Mouse (Mus musculus): Measurements from ENCODE around the gene Eif4a1.

Gene Eif4a1

DNA sequence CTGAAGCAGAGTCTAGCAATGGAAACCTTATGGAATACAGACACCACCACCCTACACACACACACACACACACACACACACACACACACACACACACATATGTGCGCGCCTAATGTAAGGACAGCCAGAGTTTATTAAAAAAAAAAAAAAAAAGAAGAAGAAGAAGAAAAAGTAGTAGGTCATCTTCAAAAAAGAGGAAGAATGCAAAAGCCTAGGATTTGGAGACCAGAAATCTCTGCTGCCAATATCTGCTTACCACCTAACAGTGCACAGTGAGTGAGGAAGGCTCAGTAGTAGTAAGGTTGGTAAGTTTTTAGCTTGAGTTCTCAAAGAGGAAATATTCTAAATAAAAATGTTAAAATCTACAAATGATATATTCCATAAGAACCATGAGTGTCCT is 6.9 kb upstream of the Eif4a1 start:
- no peak for DNase-seq (ENCODE audit: low read depth, low spot score)

DNA sequence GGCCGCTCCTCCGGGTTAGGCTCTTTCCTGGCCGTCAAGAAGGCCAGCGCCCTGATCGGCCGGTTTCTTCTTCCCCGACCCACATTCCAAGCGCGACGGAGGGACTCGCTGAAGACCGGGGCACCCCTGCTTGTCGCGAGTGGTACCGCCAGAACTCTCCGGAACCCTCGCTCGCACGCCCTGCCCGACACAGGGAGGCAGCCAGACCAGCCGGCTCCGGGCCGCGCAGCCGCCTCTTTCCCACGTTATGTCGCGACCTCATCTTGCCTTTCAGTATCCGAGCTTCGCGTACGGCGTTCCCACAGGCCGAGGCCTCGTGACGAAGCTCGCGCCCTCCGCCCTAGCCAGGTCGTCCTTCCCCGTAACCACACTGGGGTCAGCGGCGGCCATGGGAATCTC is 498 bp downstream of the Eif4a1 start:
- no peak for DNase-seq (ENCODE audit: low read depth, low spot score)

GRCm38 (mm10) chr11:69670786-69671725 is 1.2 kb downstream of the Eif4a1 start:
- DNase-seq (ENCODE audit: low read depth, low spot score), result peak; percentile 95

DNA sequence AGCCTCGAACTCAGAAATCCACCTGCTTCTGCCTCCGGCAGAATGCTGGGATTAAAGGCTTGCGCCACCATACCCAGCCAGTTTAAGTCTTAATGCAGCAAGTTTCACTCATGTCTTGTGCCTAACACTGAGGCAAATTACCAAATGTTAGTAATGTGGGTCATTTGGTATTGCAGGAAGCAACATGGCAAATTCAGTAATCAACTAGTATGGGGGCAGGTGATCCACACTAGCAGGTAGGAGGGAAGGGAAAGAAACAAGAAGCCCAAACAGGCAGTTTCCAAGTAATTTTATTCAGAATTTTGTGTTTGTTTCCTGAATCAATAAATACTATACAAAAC is 5.6 kb downstream of the Eif4a1 start:
- DNase-seq (ENCODE audit: low read depth, low spot score), result no peak

DNA sequence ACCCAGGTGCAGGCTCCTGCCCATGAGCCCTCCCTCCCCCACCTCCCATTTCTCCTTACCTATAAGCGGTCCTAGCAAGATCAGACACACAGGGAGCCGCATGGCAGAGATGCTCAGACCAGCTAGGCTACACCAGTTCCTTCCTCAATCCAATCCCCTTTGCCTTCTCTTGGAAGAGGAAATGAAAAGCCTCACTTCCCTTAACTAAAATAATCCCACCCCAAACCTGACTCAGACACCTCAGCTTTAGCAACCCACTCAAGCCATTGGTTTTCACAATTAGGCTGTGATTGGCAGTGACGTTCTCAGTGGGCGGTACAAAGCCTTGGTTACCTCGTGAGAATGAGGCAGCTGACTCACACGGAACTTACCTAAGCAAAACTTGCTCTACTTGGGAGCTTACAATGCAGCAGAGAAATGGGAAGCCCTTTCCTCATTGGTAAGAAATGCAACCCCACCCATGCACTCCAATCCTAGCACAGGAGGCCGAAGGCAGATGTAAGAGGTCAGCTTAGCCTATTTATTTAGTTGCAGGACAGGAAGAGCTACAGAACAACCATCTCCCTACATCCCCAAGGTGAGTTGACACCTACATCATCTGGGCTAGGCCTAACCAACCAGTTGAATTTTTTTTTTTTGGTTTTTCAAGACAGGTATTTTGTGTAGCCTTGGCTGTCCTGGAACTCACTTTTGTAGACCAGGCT is 6.1 kb downstream of the Eif4a1 start, which contains the start of gene Cd68:
TSS of gene Cd68 (minus strand) at position 193 of the 704 bp plus-strand sequence.
- DNase-seq (ENCODE audit: low read depth, low spot score), result no peak

DNA sequence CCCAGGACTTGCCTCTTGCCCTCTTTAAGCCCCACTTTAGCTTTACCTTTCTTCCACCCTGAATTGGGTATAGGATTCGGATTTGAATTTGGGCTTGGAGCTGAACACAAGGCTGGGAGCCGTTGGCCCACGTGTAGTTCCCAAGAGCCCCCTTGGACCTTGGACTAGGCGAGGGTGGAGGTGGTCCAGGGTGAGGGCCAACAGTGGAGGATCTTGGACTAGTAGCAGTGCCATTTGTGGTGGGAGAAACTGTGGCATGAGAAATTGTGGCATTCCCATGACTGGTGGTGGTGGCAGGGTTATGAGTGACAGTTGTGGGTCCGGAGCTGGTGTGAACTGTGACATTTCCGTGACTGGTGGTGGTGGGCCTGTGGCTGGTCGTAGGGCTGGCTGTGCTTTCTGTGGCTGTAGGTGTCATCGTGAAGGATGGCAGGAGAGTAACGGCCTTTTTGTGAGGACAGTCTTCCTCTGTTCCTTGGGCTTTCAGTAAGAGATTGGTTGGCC is 6.7 kb downstream of the Eif4a1 start:
- no peak for DNase-seq (ENCODE audit: low read depth, low spot score)

GRCm38 (mm10) chr11:69664841-69665240 is 7.4 kb downstream of the Eif4a1 start:
- DNase-seq (ENCODE audit: low read depth, low spot score), result no peak

DNA sequence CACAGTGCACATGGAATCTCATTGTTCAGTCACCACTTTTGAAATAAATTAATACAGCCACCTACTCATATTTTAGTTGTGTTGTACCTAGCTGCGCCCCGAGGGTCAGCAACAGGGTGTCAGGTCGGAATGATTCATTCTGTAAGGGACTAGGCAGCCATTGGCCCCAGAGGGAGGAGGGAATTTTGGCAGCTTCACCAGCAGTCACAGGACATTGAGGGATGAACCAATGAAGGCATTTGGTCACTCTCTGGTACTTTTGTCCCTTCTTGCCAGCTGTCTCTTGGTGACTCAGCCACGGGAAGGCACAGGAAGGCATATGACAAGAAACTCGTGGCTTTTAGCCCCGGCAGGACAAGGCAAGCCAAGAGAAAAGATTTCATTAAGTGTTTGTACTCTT is 8.4 kb downstream of the Eif4a1 start:
- no peak for DNase-seq (ENCODE audit: low read depth, low spot score)

DNA sequence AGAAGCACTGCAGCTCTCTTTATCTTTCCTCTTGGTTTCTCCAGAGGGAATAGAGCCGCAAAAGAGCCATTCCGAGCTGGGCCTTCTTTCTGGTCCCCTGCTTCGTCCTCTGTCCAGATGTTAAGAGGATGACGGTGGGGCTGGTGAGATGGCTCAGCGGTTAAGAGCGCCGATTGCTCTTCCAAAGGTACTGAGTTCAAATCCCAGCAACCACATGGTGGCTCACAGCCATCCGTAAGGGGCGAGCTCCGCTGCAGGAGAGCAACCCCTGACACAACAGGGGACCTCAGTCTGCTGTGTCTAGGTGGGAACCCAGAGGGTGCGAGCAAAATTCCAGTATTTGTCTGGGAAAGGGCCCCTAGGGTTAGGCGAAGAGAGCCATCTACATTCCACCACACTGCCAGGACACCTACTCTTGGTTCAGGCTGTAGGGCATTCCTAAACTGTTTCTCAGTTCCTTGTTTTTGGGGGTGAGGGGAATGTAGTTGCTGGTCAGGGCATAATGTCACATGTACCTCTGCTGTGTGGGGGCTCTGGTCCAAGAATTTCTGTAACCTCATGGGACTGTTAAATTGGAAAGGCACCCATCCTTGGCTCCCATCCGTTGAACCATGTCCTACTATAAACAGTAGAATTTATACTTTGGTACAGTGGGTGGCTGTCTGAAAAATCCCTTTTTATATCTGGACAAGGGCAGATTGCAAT is 9.1 kb downstream of the Eif4a1 start:
- no peak for DNase-seq (ENCODE audit: low read depth, low spot score)

GRCm38 (mm10) chr11:69662213-69662966 is 9.8 kb downstream of the Eif4a1 start, which contains the start of gene Mpdu1:
Gene Mpdu1 (minus strand): TSS chr11:69662642.
- peak; percentile 98 for DNase-seq (ENCODE audit: low read depth, low spot score)

GRCm38 (mm10) chr11:69661221-69661881 is 10.9 kb downstream of the Eif4a1 start:
- DNase-seq (ENCODE audit: low read depth, low spot score), result no peak

GRCm38 (mm10) chr11:69657462-69657881 is 14.8 kb downstream of the Eif4a1 start:
- no peak for DNase-seq (ENCODE audit: low read depth, low spot score)

DNA sequence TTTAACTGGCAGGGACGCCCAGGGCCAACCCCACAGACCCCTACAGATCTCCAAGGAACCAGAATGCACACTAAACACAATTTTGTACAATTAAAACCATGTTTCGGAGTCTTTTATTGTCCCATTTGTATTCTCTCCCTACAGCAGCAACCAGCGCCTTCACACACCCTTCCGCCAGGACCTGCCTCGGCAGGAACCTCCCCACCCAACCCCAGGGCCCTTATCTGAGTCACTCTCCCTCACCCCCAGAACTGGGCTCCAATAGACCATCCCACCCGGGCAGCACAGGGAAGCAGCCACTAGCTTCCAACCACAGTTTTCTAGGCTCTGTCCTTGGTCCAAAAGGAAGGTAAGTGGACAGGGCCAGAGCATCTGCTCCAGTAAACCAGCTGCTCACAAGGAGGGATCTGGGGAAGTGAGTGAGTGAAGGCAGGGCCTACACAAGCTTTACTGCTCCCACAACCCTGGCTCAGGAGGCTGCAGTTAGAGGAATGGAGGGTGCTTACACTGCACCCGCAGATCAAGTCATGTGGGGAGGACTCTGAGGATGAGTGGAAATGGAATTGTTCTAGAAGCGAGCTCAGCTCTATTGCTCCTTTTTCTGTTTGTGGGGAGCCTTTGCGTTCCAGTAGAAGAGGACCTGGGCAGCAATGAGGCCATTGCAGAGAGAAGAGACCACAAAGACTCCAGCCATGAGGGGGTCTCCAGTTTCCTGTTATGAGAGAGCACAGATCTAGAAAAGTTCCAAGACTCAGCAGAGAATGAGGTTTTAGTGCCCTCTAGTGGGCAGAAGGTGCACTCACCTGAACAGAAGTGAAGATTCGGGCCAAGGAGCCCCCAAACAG is 15.4 kb downstream of the Eif4a1 start:
- no peak for DNase-seq (ENCODE audit: low read depth, low spot score)

GRCm38 (mm10) chr11:69656065-69656455 is 16.2 kb downstream of the Eif4a1 start:
- no peak for DNase-seq (ENCODE audit: low read depth, low spot score)

- peak; percentile 42 for DNase-seq (ENCODE audit: low read depth, low spot score)
These were observed 16.8 kb downstream of the Eif4a1 start, which contains the start of gene Sox15 for GRCm38 (mm10) chr11:69655264-69656064. Gene Sox15 (plus strand): TSS chr11:69655314.

GRCm38 (mm10) chr11:69654760-69655159 is 17.5 kb downstream of the Eif4a1 start:
- DNase-seq (ENCODE audit: low read depth, low spot score), result no peak

DNA sequence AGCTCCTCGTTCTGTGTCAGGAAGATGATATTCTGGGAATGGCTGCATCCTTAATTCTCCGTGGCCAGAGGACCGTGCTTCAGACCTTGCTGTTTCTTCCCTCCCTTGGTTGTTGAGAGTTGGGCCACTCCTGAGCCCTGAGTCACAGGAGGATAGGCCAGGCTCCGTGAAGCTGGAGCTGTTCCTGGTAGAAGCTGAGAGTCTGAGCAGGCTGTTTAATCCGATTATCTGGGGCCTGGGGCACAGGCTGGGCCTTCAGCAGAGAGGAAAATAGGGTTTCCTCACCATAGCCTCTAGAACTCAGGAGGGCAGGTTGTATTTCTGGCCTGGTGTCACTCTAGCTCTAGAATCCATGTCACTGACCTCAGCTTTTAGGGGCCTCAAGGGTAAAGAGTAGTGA is 18.8 kb downstream of the Eif4a1 start:
- DNase-seq (ENCODE audit: low read depth, low spot score), result no peak

GRCm38 (mm10) chr11:69645860-69646259 is 26.4 kb downstream of the Eif4a1 start:
- no peak for DNase-seq (ENCODE audit: low read depth, low spot score)

DNA sequence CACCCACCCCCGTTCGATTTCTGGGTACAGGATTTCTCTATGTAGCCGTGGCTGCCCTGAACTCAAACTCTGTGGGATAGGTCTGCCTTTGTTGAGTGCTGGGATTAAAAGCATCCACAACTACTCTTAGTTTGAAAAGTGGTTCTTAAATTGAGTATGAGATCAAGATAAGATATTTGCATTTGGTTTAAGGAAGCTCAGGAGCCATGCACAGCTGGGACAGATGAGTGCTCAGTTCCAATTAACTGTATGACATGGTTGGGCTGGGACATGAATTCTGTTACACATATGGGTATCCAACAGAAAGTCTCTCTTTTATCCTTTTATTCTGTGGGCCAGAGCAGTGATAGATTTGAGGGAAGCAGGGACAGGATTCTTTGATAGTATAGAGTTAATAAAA is 36.8 kb downstream of the Eif4a1 start:
- DNase-seq (ENCODE audit: low read depth, low spot score), result no peak
